Comparison of ENCODE assay signal across 8 mouse cellular contexts in the genomic region with DNA sequence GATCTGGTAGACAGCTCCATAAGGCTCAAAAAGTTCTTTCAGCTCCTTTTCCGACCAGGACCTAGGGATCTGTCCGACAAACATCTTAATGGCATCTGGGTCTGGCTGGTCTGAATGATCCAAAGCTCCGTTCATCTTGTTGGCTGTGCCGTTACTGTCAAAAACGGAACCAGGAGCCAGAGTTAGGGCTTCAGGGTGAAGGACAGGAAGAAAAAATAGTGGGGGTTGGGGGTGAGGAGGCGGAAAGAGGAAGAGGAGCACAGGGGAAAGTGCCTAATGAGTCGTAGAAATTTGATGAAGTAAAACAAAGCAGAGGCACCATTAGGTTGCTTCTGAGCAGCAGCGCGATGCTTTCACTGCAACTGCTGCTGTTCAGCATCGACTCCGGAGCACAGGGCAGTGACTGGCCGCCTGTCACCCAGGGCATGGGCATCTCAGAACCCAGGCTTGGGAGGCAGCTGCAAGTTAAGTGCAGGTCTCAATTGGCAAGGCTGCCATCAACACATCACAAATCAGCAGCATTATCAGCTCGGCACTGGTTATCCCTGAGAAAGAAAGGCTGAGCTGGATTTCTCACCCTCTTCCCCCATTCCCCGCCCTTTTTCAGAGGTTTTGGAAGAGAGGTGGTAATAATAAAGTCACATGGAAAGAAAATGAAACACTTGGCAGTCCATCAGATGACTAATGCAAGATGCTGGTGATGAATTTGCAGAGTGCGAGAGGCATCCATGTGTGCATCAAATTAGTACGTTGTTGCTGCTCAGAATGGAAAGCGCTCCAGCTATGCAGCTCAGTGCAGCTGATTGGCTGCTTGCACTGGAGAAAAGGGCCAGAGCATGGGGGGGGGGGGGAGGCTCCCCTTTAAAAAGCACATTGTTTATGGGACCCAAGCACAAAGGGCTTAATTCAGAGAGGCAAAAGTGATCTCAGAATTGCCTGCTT.
DNase-seq lines count a peak whose midpoint lies in the region; TF ChIP-seq lines count a peak whose summit lies in the region.

No protein-coding gene starts in this region.

- H3K9me3 ChIP-seq in CH12.LX (replicated peaks; ENCODE audit: low read length): no peaks in the 10 kb centered on the region
- no peaks in the 10 kb centered on the region for H3K9me3 ChIP-seq in hindbrain, embryonic 10.5 days
- H3K9me3 ChIP-seq in midbrain, embryonic 10.5 days (replicated peaks): no peaks in the 10 kb centered on the region

- in situ Hi-C loops in CH12.LX (cut with MboI; ENCODE audit: low pct_ligation_motif_present, low pct_unique_long_range_greater_than_20kb, low sequenced_read_pairs): loop anchor here (10.0 to 25.0 kb wide), 2 partner anchors 157 to 284 kb away; no protein-coding TSS in a partner anchor

- H3K27me3 ChIP-seq in CH12.LX (replicated peaks): no peaks in the 10 kb centered on the region
- H3K27me3 ChIP-seq in hindbrain, embryonic 10.5 days (ENCODE audit: insufficient read depth, poor library complexity, severe bottlenecking): no peaks in the 10 kb centered on the region
- H3K27me3 ChIP-seq in midbrain, embryonic 10.5 days (ENCODE audit: low read depth, poor library complexity, severe bottlenecking): no peaks in the 10 kb centered on the region
- H3K27me3 ChIP-seq in spleen, adult 2 months (ENCODE audit: control insufficient read depth, insufficient read depth, low read length): no peaks in the 10 kb centered on the region

- peak overlapping the region; percentile 94 for H3K9ac ChIP-seq in CH12.LX (ENCODE audit: insufficient read depth, low read depth)

- WGBS in bone marrow, adult 2 months: 1% methylated on average over 17 of the region's 17 CpGs
- 13% methylated on average over 17 of the region's 17 CpGs for WGBS in hindbrain, embryonic 10.5 days
- 18% methylated on average over 17 of the region's 17 CpGs for WGBS in midbrain, embryonic 10.5 days
- WGBS in spleen, adult 2 months: 4% methylated on average over 17 of the region's 17 CpGs

- peak; percentile 36; the same call in 1 of the 2 replicates for TF ChIP-seq EP300 in CH12.LX (IDR thresholded peaks at IDR 0.05; ENCODE audit: low read length)

- H3K4me3 ChIP-seq in CH12.LX (replicated peaks in 1 of 3; ENCODE audit: low read depth in 2 of 3, low read length in 2 of 3, poor library complexity in 1 of 3): peak overlapping the region; percentile 75 to 99 (median 76)
- peak overlapping the region; percentile 95 for H3K4me3 ChIP-seq in bone marrow, adult 2 months (replicated peaks; ENCODE audit: control insufficient read depth, low read depth, low read length)
- H3K4me3 ChIP-seq in embryonic fibroblast, embryonic 13.5 days (ENCODE audit: insufficient read depth, low read length): peak overlapping the region; percentile 21
- H3K4me3 ChIP-seq in hindbrain, embryonic 10.5 days: peak overlapping the region; percentile 53
- H3K4me3 ChIP-seq in midbrain, embryonic 10.5 days: peak overlapping the region; percentile 52
- peak overlapping the region; percentile 80 for H3K4me3 ChIP-seq in spleen, adult 2 months (ENCODE audit: extremely low read depth, insufficient read depth, insufficient read length)

- TF ChIP-seq POLR2A in CH12.LX (IDR thresholded peaks at IDR 0.05; ENCODE audit: low read depth, low read length): peak; percentile 64
- peak; percentile 58; the same call in 1 of the 2 replicates for TF ChIP-seq POLR2A in bone marrow, adult 2 months (IDR thresholded peaks at IDR 0.05; ENCODE audit: borderline replicate concordance, control insufficient read depth, low read depth, low read length)
- TF ChIP-seq POLR2A in embryonic fibroblast, embryonic 13.5 days (IDR thresholded peaks at IDR 0.05; ENCODE audit: low read depth, low read length): 0 out of 2 replicates have a peak, but pooled peaks have one; percentile 11
- TF ChIP-seq POLR2A in spleen, adult 2 months (IDR thresholded peaks at IDR 0.05; ENCODE audit: low read depth, low read length): no peak; the same call in 1 of the 2 replicates

- DNase-seq in CH12.LX (ENCODE audit: extremely low read depth): peak; percentile 71
- peak; percentile 47 for DNase-seq in hindbrain, embryonic 10.5 days (ENCODE audit: low spot score)
- DNase-seq in left cerebral cortex, postnatal 25 days (ENCODE audit: low spot score in 2 of 2): peak; percentile 60 to 95
- DNase-seq in midbrain, embryonic 10.5 days (ENCODE audit: low spot score): peak; percentile 34
- peak in 1 of 2 experiments; percentile 66 for DNase-seq in spleen, adult 2 months (ENCODE audit: low read depth in 1 of 2, low spot score in 2 of 2)
- no peak for DNase-seq in ovary, postnatal 14 days (ENCODE audit: low spot score)

- dilution Hi-C loops in CH12.LX (cut with MboI; ENCODE audit: extremely low pct_ligation_motif_present, extremely low pct_unique_long_range_greater_than_20kb, low sequenced_read_pairs): no loop called here

- intact Hi-C loops in left cerebral cortex, postnatal 25 days (cut with DNase I): loop anchor here (10.0 kb wide), 1 partner anchor 143 kb away; no protein-coding TSS in a partner anchor

- TF ChIP-seq RAD21 in CH12.LX (IDR thresholded peaks at IDR 0.05; ENCODE audit: low read depth, low read length): no peak

- peaks cover 38% of the 10 kb centered on the region for H3K79me2 ChIP-seq in CH12.LX (replicated peaks; ENCODE audit: control insufficient read depth, extremely low read depth, insufficient read depth, poor library complexity, severe bottlenecking)

- no peak for TF ChIP-seq CTCF in CH12.LX (conservative IDR thresholded peaks at IDR 0.05 in 1 of 2, IDR thresholded peaks at IDR 0.05 in 1 of 2; ENCODE audit: low read depth in 2 of 2, low read length in 2 of 2)
- no peak for TF ChIP-seq CTCF in bone marrow, adult 2 months (IDR thresholded peaks at IDR 0.05; ENCODE audit: control insufficient read depth, insufficient read depth, low read length)
- no peak for TF ChIP-seq CTCF in embryonic fibroblast, embryonic 13.5 days (IDR thresholded peaks at IDR 0.05; ENCODE audit: borderline replicate concordance, insufficient read depth, low read length)
- no peak for TF ChIP-seq CTCF in spleen, adult 2 months (IDR thresholded peaks at IDR 0.05; ENCODE audit: extremely low read depth, insufficient read depth, insufficient read length, insufficient replicate concordance)

- H3K4me2 ChIP-seq in CH12.LX (ENCODE audit: insufficient read depth, low read depth, poor library complexity, severe bottlenecking): peak overlapping the region; percentile 55

- H3K36me3 ChIP-seq in CH12.LX (replicated peaks in 1 of 2; ENCODE audit: control insufficient read depth in 1 of 2, insufficient read depth in 1 of 2, low read length in 1 of 2): no peaks in the 10 kb centered on the region
- H3K36me3 ChIP-seq in hindbrain, embryonic 10.5 days: no peaks in the 10 kb centered on the region
- H3K36me3 ChIP-seq in midbrain, embryonic 10.5 days: no peaks in the 10 kb centered on the region
- H3K36me3 ChIP-seq in spleen, adult 2 months (ENCODE audit: control insufficient read depth, insufficient read depth, low read length): no peaks in the 10 kb centered on the region

- H3K4me1 ChIP-seq in CH12.LX (ENCODE audit: control insufficient read depth in 1 of 2, insufficient read depth in 2 of 2): peaks cover 3 to 40% of the 10 kb centered on the region in 2 experiments; a peak in 3 of 4 replicates
- H3K4me1 ChIP-seq in bone marrow, adult 2 months (ENCODE audit: control insufficient read depth, insufficient read depth, low read length): peaks cover 1% of the 10 kb centered on the region; the same call in 1 of the 2 replicates
- peaks cover 6% of the 10 kb centered on the region for H3K4me1 ChIP-seq in embryonic fibroblast, embryonic 13.5 days (ENCODE audit: control insufficient read depth, insufficient read depth, low read length)
- peaks cover 30% of the 10 kb centered on the region for H3K4me1 ChIP-seq in hindbrain, embryonic 10.5 days (replicated peaks)
- H3K4me1 ChIP-seq in midbrain, embryonic 10.5 days: peaks cover 30% of the 10 kb centered on the region
- H3K4me1 ChIP-seq in spleen, adult 2 months (ENCODE audit: control insufficient read depth, insufficient read depth, insufficient read length): peaks cover 23% of the 10 kb centered on the region

- H3K27ac ChIP-seq in CH12.LX (ENCODE audit: insufficient read depth, low read depth): peak overlapping the region; percentile 88
- peak overlapping the region; percentile 94 for H3K27ac ChIP-seq in bone marrow, adult 2 months (ENCODE audit: control insufficient read depth, insufficient read depth, low read depth, low read length, poor library complexity)
- H3K27ac ChIP-seq in embryonic fibroblast, embryonic 13.5 days (ENCODE audit: insufficient read depth, low read length): no peak overlapping the region
- peak overlapping the region; percentile 86 for H3K27ac ChIP-seq in hindbrain, embryonic 10.5 days
- H3K27ac ChIP-seq in midbrain, embryonic 10.5 days (replicated peaks): peak overlapping the region; percentile 76
- H3K27ac ChIP-seq in spleen, adult 2 months (ENCODE audit: insufficient read depth, low read length): peak overlapping the region; percentile 97

TF ChIP-seq in CH12.LX, 34 proteins besides CTCF, POLR2A, EP300 and RAD21:
- TF ChIP-seq CHD1 (IDR thresholded peaks at IDR 0.05; ENCODE audit: low read depth, low read length) (no peak; the same call in 1 of the 2 replicates), ELF1 (IDR thresholded peaks at IDR 0.05; ENCODE audit: low read depth, low read length) (peak; percentile 71), JUND (conservative IDR thresholded peaks at IDR 0.05; ENCODE audit: low read depth, low read length) (no peak), NRF1 (IDR thresholded peaks at IDR 0.05; ENCODE audit: low read depth, low read length) (no peak), ZNF384 (IDR thresholded peaks at IDR 0.05; ENCODE audit: low read depth, low read length) (peak; percentile 61; the same call in 1 of the 2 replicates), ETS1 (conservative IDR thresholded peaks at IDR 0.05; ENCODE audit: low read depth, low read length) (0 out of 2 replicates have a peak, but pooled peaks have one; percentile 3), CHD2 (IDR thresholded peaks at IDR 0.05; ENCODE audit: low read length) (peak; percentile 78), KAT2A (IDR thresholded peaks at IDR 0.05; ENCODE audit: insufficient replicate concordance, low read length) (no peak), HCFC1 (IDR thresholded peaks at IDR 0.05; ENCODE audit: low read depth, low read length) (peak; percentile 53), IRF4 (IDR thresholded peaks at IDR 0.05; ENCODE audit: low read depth, low read length) (peak; percentile 60), NELFE (IDR thresholded peaks at IDR 0.05; ENCODE audit: low read depth, low read length) (0 out of 2 replicates have a peak, but pooled peaks have one; percentile 39), MAZ (IDR thresholded peaks at IDR 0.05; ENCODE audit: low read depth, low read length) (no peak), POLR2AphosphoS2 (IDR thresholded peaks at IDR 0.05; ENCODE audit: low read depth, low read length) (no peak), TBP (conservative IDR thresholded peaks at IDR 0.05; ENCODE audit: low read depth, low read length) (0 out of 2 replicates have a peak, but pooled peaks have one; percentile 45)

Comparison
In these comparisons a context has a peak if more than half of its experiments do, and no peak if none do; other contexts are left out.
1. H3K4me3 ChIP-seq: peak in every context shown above with its lines; median percentile 95 in bone marrow, adult 2 months; 80 in spleen, adult 2 months; 76 in CH12.LX; 53 in hindbrain, embryonic 10.5 days; 52 in midbrain, embryonic 10.5 days; 21 in embryonic fibroblast, embryonic 13.5 days.